Mouse (Mus musculus): ENCODE results near the gene Gm5458. TPM values are rescaled to one million over a fixed set of nuclear protein-coding genes. Genes with fewer than 3 reads are reported as not detected.
"Not testable (repeated sequence)": the region's sequence is repeated elsewhere in the genome, so short reads cannot be mapped to it uniquely, and the experiment has no call there.

The Gm5458 gene
- not detected for total RNA-seq (2021)

DNA sequence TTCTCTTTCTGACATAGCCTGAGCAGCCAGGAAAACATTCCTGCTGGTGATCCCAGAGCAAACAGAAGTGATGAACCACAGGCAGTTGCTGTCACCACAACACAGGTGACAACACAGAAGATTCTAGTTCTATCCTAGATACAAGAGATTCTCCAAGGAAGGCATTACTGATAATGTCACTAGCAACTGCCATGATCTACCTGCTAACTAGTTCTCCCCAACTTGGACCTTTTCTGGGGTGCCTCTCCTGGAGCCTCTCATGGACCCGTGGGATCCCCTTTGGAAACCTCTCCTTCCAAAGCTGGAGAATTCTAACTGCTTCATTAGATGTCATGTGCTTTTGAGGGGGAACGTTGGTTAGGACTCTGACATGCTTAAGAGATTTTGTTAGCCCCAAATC lies at the start of gene Gm5458:
Gm5458 (minus strand) TSS at position 101 of the 400 bp plus-strand sequence.
- DNase-seq (ENCODE audit: extremely low spot score in 1 of 2, low spot score in 1 of 2): not testable (repeated sequence)

- no peak for DNase-seq (ENCODE audit: extremely low spot score in 1 of 2, low spot score in 1 of 2)
Measured at GRCm38 (mm10) chr14:19646232-19646631, 43.9 kb upstream of the Gm5458 start.

DNA sequence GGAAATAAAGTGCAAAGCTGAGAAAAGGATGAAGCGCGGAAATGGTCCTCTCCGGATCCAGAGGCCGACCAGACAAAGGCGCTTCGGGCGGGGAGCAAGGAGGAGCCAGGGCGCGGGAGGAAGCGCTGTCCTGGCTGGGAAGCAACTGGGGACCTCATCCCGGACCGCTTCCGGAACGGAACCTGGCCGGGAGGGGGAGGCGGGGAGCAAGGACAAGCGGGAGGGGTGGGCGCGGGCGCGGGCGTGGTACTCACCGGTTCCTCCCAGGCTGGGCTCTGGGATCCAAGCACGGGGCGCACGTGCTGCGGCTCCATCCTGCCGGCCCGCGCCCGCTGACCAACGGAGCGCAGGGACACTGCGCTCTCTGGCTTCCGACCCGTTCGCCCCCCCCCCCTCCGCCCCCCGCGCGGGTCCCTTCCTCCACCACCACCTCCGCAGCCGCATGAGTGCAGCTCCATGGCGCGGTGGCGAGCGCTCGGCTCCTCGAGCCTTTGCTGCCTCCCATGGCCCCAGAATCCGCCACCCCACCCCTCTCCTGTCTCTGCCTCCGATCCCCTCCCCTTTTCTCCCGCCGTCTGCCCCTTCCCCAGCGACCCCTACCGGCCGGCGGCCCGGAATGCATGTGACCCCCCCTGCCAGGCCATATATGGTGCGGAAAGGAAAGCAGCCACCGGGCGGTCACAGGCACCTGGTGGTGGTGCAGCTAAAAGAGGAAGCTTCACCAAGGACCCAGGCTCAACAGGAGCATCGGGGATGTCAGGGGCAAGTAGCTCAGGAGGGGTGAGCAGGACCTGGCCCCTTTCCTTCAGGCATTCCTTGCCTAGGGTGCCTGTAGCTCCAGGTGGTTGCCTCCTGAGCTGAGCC lies 17.3 kb downstream of the Gm5458 start, which contains the start of gene Gm2237:
Gm2237 (minus strand) TSS at position 332 of the 864 bp plus-strand sequence.
- DNase-seq (ENCODE audit: extremely low spot score in 1 of 2, low spot score in 1 of 2): peak in 1 of 2 experiments; percentile 25

DNA sequence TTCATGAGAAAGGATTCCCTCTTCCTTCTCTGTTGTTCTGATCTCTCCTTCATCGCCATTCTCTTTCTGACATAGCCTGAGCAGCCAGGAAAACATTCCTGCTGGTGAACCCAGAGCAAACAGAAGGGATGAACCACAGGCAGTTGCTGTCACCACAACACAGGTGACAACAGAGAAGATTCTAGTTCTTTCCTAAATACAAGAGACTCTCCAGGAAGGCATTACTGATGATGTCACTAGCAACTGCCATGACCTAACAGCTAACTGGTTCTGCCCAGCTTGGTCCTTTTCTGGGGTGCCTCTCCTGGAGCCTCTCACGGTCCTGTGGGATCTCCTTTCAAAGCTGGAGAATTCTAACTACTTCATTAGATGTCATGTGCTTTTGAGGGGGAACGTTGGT lies 52.5 kb downstream of the Gm5458 start, which contains the start of gene Gm2244:
Gm2244 (minus strand) TSS at position 101 of the 400 bp plus-strand sequence.
- not testable (repeated sequence) for DNase-seq (ENCODE audit: extremely low spot score in 1 of 2, low spot score in 1 of 2)

Other genes starting within 250 kb of the Gm5458 start
- not detected for gene Gm21738, start 183.7 kb downstream of the Gm5458 start, total RNA-seq (2021)
- gene Gm2244, start 52.6 kb downstream of the Gm5458 start, total RNA-seq (2021): not detected
- 1 to 10 TPM; 3.1 to 5.5 TPM for gene Gm2237, start 17.4 kb downstream of the Gm5458 start, total RNA-seq (2021)
- gene Nid2, start 148.7 kb upstream of the Gm5458 start, total RNA-seq (2021): 1 to 10 TPM; 3.1 to 3.4 TPM
- 10 to 100 TPM; 49.9 to 53.3 TPM for gene Rtraf, start 221.2 kb upstream of the Gm5458 start, total RNA-seq (2021)